Comparison of ENCODE assay signal across 14 mouse cellular contexts in the genomic region with DNA sequence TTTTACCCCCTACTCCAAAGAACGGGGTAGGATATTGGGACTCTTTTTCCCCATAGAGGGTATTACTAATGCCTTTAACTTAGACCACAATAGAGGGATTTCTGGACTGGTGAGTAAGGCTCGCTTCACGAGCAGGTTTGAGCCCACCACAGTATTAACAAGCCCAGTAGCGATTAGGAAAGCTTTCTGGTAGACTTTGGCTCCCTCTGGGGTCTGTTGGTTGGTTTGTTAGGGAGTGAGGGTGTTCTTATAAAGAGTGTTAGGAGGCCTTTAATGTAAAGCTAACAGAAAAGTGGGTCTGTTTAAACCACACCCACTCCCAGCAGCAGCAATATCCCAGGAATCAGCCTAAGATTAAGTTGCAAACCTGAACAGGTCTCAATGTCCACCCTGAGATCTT. TPM values are rescaled to one million over a fixed set of nuclear protein-coding genes. Genes with fewer than 3 reads are reported as not detected.
DNase-seq lines count a peak whose midpoint lies in the region; ATAC-seq and TF ChIP-seq lines count a peak whose summit lies in the region.
"Had no signal": no experiment of that assay in that cellular context is flagged by ENCODE, and none has a peak within 500 bp of the region (broad histone marks: within the 10 kb centered on the region; RNA-seq: fewer than 3 reads in every experiment).

No protein-coding gene starts in this region.

- ATAC-seq in heart, embryonic 15.5 days (replicated peaks; ENCODE audit: insufficient number of reproducible peaks, insufficient read depth, low FRiP score, low read depth), result no peak
- no peak for ATAC-seq in forebrain, embryonic 15.5 days (replicated peaks)
- no peak for ATAC-seq in limb, embryonic 13.5 days (ENCODE audit: low FRiP score, low read depth)
- no peak for ATAC-seq in liver, embryonic 12.5 days

- DNase-seq in heart, adult 2 months, result no peak
- DNase-seq in ES-CJ7 (ENCODE audit: low read depth, low spot score), result peak; percentile 45
- DNase-seq in left cerebral cortex, adult 8-10 months (ENCODE audit: low spot score in 2 of 2), result no peak
- no peak for DNase-seq in gastrocnemius, postnatal 4 days (ENCODE audit: low spot score in 2 of 2)
- DNase-seq: kidney, postnatal 25 days; right cerebral cortex, adult 18-20 months had no signal

- H3K4me2 ChIP-seq in heart, embryonic 15.5 days, result peak overlapping the region; percentile 75
- 0 out of 2 replicates have a peak overlapping the region, but pooled peaks have one; percentile 46 for H3K4me2 ChIP-seq in forebrain, embryonic 15.5 days (replicated peaks)
- peak overlapping the region; percentile 76 for H3K4me2 ChIP-seq in limb, embryonic 13.5 days (replicated peaks)
- no peak overlapping the region for H3K4me2 ChIP-seq in liver, embryonic 12.5 days

- peaks cover 56% of the 10 kb centered on the region for H3K27me3 ChIP-seq in heart, embryonic 15.5 days
- H3K27me3 ChIP-seq in heart, adult 2 months (ENCODE audit: control insufficient read depth, insufficient read depth, low read length), result peaks cover 4% of the 10 kb centered on the region; the same call in 1 of the 2 replicates
- peaks cover 60% of the 10 kb centered on the region for H3K27me3 ChIP-seq in forebrain, embryonic 15.5 days
- H3K27me3 ChIP-seq in limb, embryonic 13.5 days, result peaks cover 65% of the 10 kb centered on the region
- peaks cover 59% of the 10 kb centered on the region for H3K27me3 ChIP-seq in liver, embryonic 12.5 days (replicated peaks)

- H3K4me3 ChIP-seq in heart, embryonic 15.5 days, result no peak overlapping the region
- H3K4me3 ChIP-seq in heart, adult 2 months, result no peak overlapping the region
- no peak overlapping the region for H3K4me3 ChIP-seq in forebrain, embryonic 15.5 days
- H3K4me3 ChIP-seq in limb, embryonic 13.5 days, result no peak overlapping the region; the same call in 1 of the 2 replicates
- no peak overlapping the region for H3K4me3 ChIP-seq in liver, embryonic 12.5 days
- H3K4me3 ChIP-seq: myocyte had no signal

- no peak for TF ChIP-seq CTCF in heart, adult 2 months (IDR thresholded peaks at IDR 0.05)

- TF ChIP-seq EP300 in heart, adult 2 months (IDR thresholded peaks at IDR 0.05; ENCODE audit: insufficient read depth, low read depth, low read length), result no peak

- TF ChIP-seq POLR2A in heart, adult 2 months (IDR thresholded peaks at IDR 0.05; ENCODE audit: insufficient read depth, low read depth, low read length), result no peak

- no peaks in the 10 kb centered on the region for H3K36me3 ChIP-seq in heart, embryonic 15.5 days
- no peaks in the 10 kb centered on the region for H3K36me3 ChIP-seq in heart, adult 2 months (ENCODE audit: control insufficient read depth, insufficient read depth, low read length)
- H3K36me3 ChIP-seq in forebrain, embryonic 15.5 days, result no peaks in the 10 kb centered on the region
- no peaks in the 10 kb centered on the region for H3K36me3 ChIP-seq in limb, embryonic 13.5 days
- no peaks in the 10 kb centered on the region for H3K36me3 ChIP-seq in liver, embryonic 12.5 days

- WGBS in heart, embryonic 15.5 days, result 32% methylated on average over 4 of the region's 4 CpGs
- 42% methylated on average over 4 of the region's 4 CpGs for WGBS in heart, adult 2 months
- 13% methylated on average over 4 of the region's 4 CpGs for WGBS in forebrain, embryonic 15.5 days
- 14% methylated on average over 4 of the region's 4 CpGs for WGBS in limb, embryonic 13.5 days
- WGBS in liver, embryonic 12.5 days (ENCODE audit: insufficient replicate concordance), result 27% methylated on average over 4 of the region's 4 CpGs

- H3K27ac ChIP-seq in heart, embryonic 15.5 days, result no peak overlapping the region
- H3K27ac ChIP-seq in heart, adult 2 months, result no peak overlapping the region
- no peak overlapping the region for H3K27ac ChIP-seq in forebrain, embryonic 15.5 days (replicated peaks)
- no peak overlapping the region for H3K27ac ChIP-seq in limb, embryonic 13.5 days
- H3K27ac ChIP-seq in liver, embryonic 12.5 days, result no peak overlapping the region

- no peak overlapping the region for H3K9ac ChIP-seq in heart, embryonic 15.5 days
- no peak overlapping the region for H3K9ac ChIP-seq in heart, adult 2 months (ENCODE audit: low read depth, low read length)
- no peak overlapping the region for H3K9ac ChIP-seq in forebrain, embryonic 15.5 days (replicated peaks)
- H3K9ac ChIP-seq in limb, embryonic 13.5 days, result no peak overlapping the region
- H3K9ac ChIP-seq in liver, embryonic 12.5 days, result no peak overlapping the region

- no peaks in the 10 kb centered on the region for H3K9me3 ChIP-seq in heart, embryonic 15.5 days (replicated peaks)
- no peaks in the 10 kb centered on the region for H3K9me3 ChIP-seq in forebrain, embryonic 15.5 days
- H3K9me3 ChIP-seq in limb, embryonic 13.5 days, result no peaks in the 10 kb centered on the region
- H3K9me3 ChIP-seq in liver, embryonic 12.5 days (replicated peaks), result no peaks in the 10 kb centered on the region

- no peaks in the 10 kb centered on the region for H3K79me2 ChIP-seq in heart, adult 2 months (replicated peaks; ENCODE audit: control insufficient read depth, insufficient read depth, low read length)

- H3K4me1 ChIP-seq in heart, embryonic 15.5 days (replicated peaks), result peaks cover 5% of the 10 kb centered on the region
- no peaks in the 10 kb centered on the region for H3K4me1 ChIP-seq in heart, adult 2 months (ENCODE audit: control insufficient read depth, insufficient read depth, low read length)
- peaks cover 13% of the 10 kb centered on the region for H3K4me1 ChIP-seq in forebrain, embryonic 15.5 days
- peaks cover 16% of the 10 kb centered on the region for H3K4me1 ChIP-seq in limb, embryonic 13.5 days
- 0 out of 2 replicates have a peak, but pooled peaks cover 3% of the 10 kb centered on the region for H3K4me1 ChIP-seq in liver, embryonic 12.5 days

- intact Hi-C loops in heart, adult 2 months (cut with DNase I), result no loop called here

RNA-seq across cellular contexts. Expression of a gene that starts 17.2 kb away (rescaled TPM):
- not detected in 2 replicates for polyA plus RNA-seq in heart, embryonic 15.5 days (2015; fragmentation: Nextera tagmentation; extraction: Ambion mirVana)
- not detected for total RNA-seq in heart, adult 2 months (2021)
- not detected in 2 replicates for polyA plus RNA-seq in heart, adult 2 months (2012; rRNA removed)
- 0.09 TPM in 1 of 2 replicates, not detected in the other for polyA plus RNA-seq in forebrain, embryonic 15.5 days (2015; fragmentation: Nextera tagmentation; extraction: Ambion mirVana)
- 0.09 TPM in 1 of 2 replicates, not detected in the other for polyA plus RNA-seq in limb, embryonic 13.5 days (2015; fragmentation: Nextera tagmentation; extraction: Ambion mirVana)
- under 1 TPM in 1 of 4 experiments, not detected in 3; 0.19 TPM for total RNA-seq in left cerebral cortex, adult 8-10 months (2022)
- not detected for total RNA-seq in gastrocnemius, postnatal 4 days (2021)
- not detected in 2 replicates for polyA plus RNA-seq in liver, embryonic 12.5 days (2016; fragmentation: Nextera tagmentation; extraction: Ambion mirVana)
- total RNA-seq: left cerebral cortex, postnatal 10 days had no signal
- polyA plus RNA-seq: gonadal fat pad, adult 2 months; lung, embryonic 16.5 days; myocyte had no signal
